Mouse (Mus musculus) cerebellum, adult 8-10 months (tissue): ENCODE results near the gene Znrf4.
A peak's percentile ranks its signal among the peaks of the same experiment; 100 is the strongest.

Experiments used
- DNase-seq: peaks from one replicate; pipeline ENCODE4 v3.0.0; 2022

Znrf4 gene

DNA sequence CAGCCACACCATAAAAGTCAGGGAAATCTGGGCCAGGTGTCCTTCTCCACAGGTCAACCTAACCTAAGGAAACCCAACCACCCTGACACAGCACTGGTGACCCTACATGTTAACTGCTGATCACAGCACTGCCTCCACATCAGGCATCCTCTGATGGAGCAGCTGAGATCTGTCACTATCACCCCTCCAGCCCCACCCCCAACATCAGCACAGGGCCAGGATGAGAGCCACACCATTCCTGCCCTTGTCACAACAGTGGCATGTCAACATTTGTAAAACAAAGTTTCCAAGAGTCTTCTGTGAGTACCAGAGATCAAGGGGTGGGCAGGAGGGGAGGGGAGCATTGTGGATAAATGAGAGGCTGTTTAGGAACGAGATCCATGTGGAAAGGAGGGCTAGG is 48.7 kb downstream of the Znrf4 start:
- DNase-seq = no peak

DNA sequence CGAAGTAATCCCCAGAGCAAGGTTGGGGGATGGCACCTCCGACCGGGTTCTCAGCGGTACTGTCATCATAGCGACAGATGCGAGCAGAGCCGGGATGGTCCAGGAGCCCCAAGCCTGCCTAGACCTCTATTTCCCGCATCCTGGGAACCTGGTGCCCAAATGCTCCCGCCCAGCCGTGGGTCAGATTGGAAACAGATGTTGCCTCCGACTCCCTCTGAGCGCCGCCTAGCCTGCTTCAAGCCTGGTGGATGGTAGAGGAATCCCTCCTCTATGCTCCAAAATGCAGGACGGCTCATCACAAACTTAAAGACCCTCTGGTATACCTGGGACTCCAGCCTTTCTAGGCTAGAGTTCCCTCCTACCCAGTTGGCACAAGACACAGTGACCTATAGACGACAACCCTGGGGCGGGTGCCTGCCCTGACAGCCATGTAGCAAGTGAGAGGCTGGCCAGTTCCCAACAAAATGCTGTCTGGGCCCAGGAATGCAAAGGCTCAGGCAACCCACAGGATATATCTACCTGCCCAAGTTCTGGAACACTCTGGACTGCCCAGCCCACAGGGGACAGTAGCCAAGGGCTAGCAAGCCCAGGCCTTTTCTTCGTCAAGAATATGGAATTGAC is 49.3 kb downstream of the Znrf4 start:
- no peak for DNase-seq

DNA sequence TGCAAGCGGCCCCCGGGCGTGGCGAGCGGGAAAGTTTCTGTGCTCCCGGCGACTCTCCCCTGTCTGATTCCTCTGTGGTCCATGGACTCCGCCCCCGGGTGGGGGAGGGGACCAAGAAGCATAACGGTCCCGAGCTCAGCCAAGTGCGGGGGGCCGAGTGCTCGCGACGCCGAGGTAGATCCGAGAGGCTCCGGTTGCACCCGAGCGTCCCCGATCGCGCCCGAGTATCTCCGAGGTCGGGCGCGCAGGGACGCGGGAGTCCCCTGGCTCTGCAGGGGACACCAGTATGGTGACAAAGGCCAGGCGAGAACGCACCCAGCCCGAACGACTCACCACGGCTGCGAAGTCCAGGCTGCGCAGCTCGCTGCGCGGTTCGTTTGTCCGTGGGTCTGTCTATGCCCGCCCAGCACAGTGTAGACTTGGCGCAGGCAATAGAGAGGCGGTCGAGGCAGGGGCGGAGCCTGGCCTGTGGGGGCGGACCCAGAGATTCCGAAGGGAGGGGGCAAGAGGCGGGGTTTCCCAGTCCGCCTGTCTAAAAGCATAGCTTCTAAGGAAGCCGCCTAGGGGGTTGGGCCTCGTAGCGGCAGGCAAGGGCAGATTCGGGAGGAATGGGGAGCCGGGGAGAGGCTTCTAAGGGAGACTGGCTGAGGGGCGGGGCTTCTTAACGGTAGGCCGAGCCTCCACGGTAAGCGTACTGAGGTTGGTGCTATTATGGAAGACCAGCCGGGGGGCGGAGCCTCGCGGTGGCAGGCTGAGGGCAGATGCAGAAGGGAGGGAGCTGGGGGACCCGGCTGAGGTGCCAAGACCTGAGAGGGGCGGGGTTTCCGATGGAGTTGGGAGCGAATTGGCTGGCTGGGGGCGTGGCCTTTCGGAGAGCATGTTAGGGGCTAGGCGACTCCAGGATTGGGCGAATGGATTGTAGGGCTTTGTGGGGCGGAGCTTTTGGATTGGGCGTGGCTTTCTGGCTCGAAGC is 50.2 kb downstream of the Znrf4 start:
- peak; percentile 90 for DNase-seq
